Mouse (Mus musculus) myocyte (in vitro differentiated cells): Measurements from ENCODE around the gene Cmbl. TPM values are rescaled to one million over a fixed set of nuclear protein-coding genes. Genes with fewer than 3 reads are reported as not detected.

Experiments used
- H3K27me3 ChIP-seq: one replicate; pipeline ENCODE4 v1.6.1; 2011; ENCODE audit not compliant: control insufficient read depth, insufficient read depth, insufficient read length
- H3K36me3 ChIP-seq: one replicate; pipeline ENCODE4 v1.6.1; 2011; ENCODE audit not compliant: control insufficient read depth, insufficient read depth
- H3K4me2 ChIP-seq: one replicate; pipeline ENCODE4 v1.6.1; 2011; ENCODE audit warnings: low read depth, control low read depth
- H3K4me3 ChIP-seq: one replicate; pipeline ENCODE4 v1.5.1; 2011; ENCODE audit warnings: mild to moderate bottlenecking, control low read depth, moderate library complexity
- H3K79me2 ChIP-seq: one replicate; pipeline ENCODE4 v1.6.1; 2011; ENCODE audit not compliant: control insufficient read depth, insufficient read depth
- H3ac ChIP-seq: one replicate; pipeline ENCODE4 v1.6.1; 2011; ENCODE audit not compliant: control insufficient read depth, insufficient read length
- CEBPB ChIP-seq: IDR thresholded peaks from 2 replicates; pipeline ENCODE4 v1.6.1; 2011; ENCODE audit warnings: mild to moderate bottlenecking, moderate library complexity; ENCODE audit not compliant: poor library complexity, insufficient read depth, severe bottlenecking
- E2F4 ChIP-seq: IDR thresholded peaks from one replicate; pipeline ENCODE4 v1.6.1; 2011; ENCODE audit warnings: mild to moderate bottlenecking, control low read depth, moderate library complexity; ENCODE audit not compliant: insufficient read depth
- MAX ChIP-seq: IDR thresholded peaks from one replicate; pipeline ENCODE4 v1.6.1; 2011; ENCODE audit warnings: low read depth, mild to moderate bottlenecking, control low read depth
- MYOD1 ChIP-seq, 3 experiments: IDR thresholded peaks; one replicate each; pipeline ENCODE4 v1.6.1; 2011; ENCODE audit warnings: control low read depth in 2 of 3, low read depth in 2 of 3, mild to moderate bottlenecking in 2 of 3, moderate library complexity in 1 of 3; ENCODE audit not compliant: insufficient read length in 2 of 3, control insufficient read depth in 1 of 3
- MYOG ChIP-seq, 3 experiments: IDR thresholded peaks; one replicate each; pipeline ENCODE4 v1.6.1; 2011; ENCODE audit warnings: control low read depth in 2 of 3, low read depth in 2 of 3, mild to moderate bottlenecking in 2 of 3; ENCODE audit not compliant: insufficient read length in 2 of 3, control insufficient read depth in 1 of 3, insufficient read depth in 1 of 3
- POLR2A ChIP-seq: IDR thresholded peaks from one replicate; pipeline ENCODE4 v1.6.1; 2011; ENCODE audit warnings: low read depth, mild to moderate bottlenecking, control low read depth, moderate library complexity; ENCODE audit not compliant: insufficient read length
- POLR2AphosphoS2 ChIP-seq: IDR thresholded peaks from one replicate; pipeline ENCODE4 v1.6.1; 2011; ENCODE audit warnings: low read depth, control low read depth; ENCODE audit not compliant: insufficient read length
- REST ChIP-seq: IDR thresholded peaks from one replicate; pipeline ENCODE4 v1.6.1; 2011; ENCODE audit warnings: mild to moderate bottlenecking, control low read depth, moderate library complexity; ENCODE audit not compliant: insufficient read depth, insufficient read length
- SRF ChIP-seq: IDR thresholded peaks from one replicate; pipeline ENCODE4 v1.6.1; 2011; ENCODE audit warnings: low read depth; ENCODE audit not compliant: control insufficient read depth, insufficient read length
- TCF12 ChIP-seq: IDR thresholded peaks from one replicate; pipeline ENCODE4 v1.6.1; 2011; ENCODE audit warnings: mild to moderate bottlenecking, control low read depth; ENCODE audit not compliant: poor library complexity, insufficient read depth, severe bottlenecking
- TCF3 ChIP-seq: IDR thresholded peaks from one replicate; pipeline ENCODE4 v1.6.1; 2011; ENCODE audit warnings: low read depth, control low read depth; ENCODE audit not compliant: insufficient read length
- USF1 ChIP-seq: IDR thresholded peaks from one replicate; pipeline ENCODE4 v1.6.1; 2011; ENCODE audit warnings: low read depth, mild to moderate bottlenecking, control low read depth, moderate library complexity
- polyA plus RNA-seq: library from polyadenylated mRNA; unstranded; fragments of >200 nt; fragmentation: generic; extraction: Trizol; gene quantifications from one replicate; pipeline ENCODE4 v1.2.1, GENCODE M21; 2012; ENCODE audit warnings: missing spikeins

The Cmbl gene
- polyA plus RNA-seq, 1 experiment: 29.0 TPM

DNA sequence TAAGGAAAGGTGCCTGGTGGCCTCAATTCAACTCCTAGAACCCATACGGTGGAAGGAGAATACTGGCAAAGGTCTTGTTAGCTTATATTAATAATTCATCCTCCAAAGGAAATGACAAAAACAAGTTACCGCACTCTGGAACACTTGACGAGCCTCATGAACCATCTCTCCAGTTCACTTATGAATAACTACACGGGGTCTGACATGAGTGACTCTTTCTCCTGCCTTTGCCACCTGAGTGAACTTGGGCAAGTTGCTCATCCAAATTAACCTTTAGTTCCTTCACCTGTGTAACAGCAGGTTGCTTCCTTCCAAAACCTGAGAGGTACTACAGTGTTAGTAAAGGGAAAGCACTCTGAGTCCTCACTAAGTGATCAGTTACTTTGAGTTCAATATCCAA lies 36.7 kb upstream of the Cmbl start:
- TF ChIP-seq TCF3 (no peak), MYOD1 (IDR thresholded peaks at IDR 0.05; ENCODE audit: control insufficient read depth in 1 of 3, insufficient read length in 2 of 3, low read depth in 2 of 3) (no peak), CEBPB (no peak), REST (no peak), E2F4 (no peak), MAX (no peak)
- no peaks in the 10 kb centered on the region for H3K36me3 ChIP-seq
- H3ac ChIP-seq: no peak overlapping the region
- no peak overlapping the region for H3K4me3 ChIP-seq
- peaks cover 69% of the 10 kb centered on the region for H3K79me2 ChIP-seq
- H3K27me3 ChIP-seq: no peaks in the 10 kb centered on the region
- H3K4me2 ChIP-seq: no peak overlapping the region

- Histone ChIP-seq H3K4me3 (peak overlapping the region; percentile 46), H3ac (no peak overlapping the region), H3K27me3 (no peaks in the 10 kb centered on the region), H3K4me2 (peak overlapping the region; percentile 93), H3K79me2 (peaks cover 63% of the 10 kb centered on the region), H3K36me3 (no peaks in the 10 kb centered on the region)
- TF ChIP-seq MAX: no peak
- TF ChIP-seq REST: no peak
- no peak for TF ChIP-seq POLR2A
- TF ChIP-seq CEBPB: no peak
- no peak for TF ChIP-seq SRF
These were observed 36.1 kb upstream of the Cmbl start for GRCm38 (mm10) chr15:31529103-31529502.

- peaks cover 53% of the 10 kb centered on the region for H3K79me2 ChIP-seq
- H3K4me2 ChIP-seq: peak overlapping the region; percentile 93
- TF ChIP-seq CEBPB (no peak), SRF (peak; percentile 51), TCF12 (no peak), MYOG (IDR thresholded peaks at IDR 0.05; ENCODE audit: control insufficient read depth in 1 of 3, insufficient read depth in 1 of 3, insufficient read length in 2 of 3, low read depth in 2 of 3) (no peak), POLR2AphosphoS2 (no peak), E2F4 (peak; percentile 4), POLR2A (peak; percentile 19)
- H3K36me3 ChIP-seq: no peaks in the 10 kb centered on the region
- H3K27me3 ChIP-seq: no peaks in the 10 kb centered on the region
- H3ac ChIP-seq: peak overlapping the region; percentile 97
- H3K4me3 ChIP-seq: peak overlapping the region; percentile 46
These were observed 35.2 kb upstream of the Cmbl start for GRCm38 (mm10) chr15:31529811-31530658.

GRCm38 (mm10) chr15:31530659-31531445 lies 34.3 kb upstream of the Cmbl start, which contains the start of gene March6:
Gene March6, minus strand, starts transcription at chr15:31531053.
- Histone ChIP-seq H3K36me3 (no peaks in the 10 kb centered on the region), H3K4me2 (peak within 1 kb of the TSS; percentile 93), H3ac (peak within 1 kb of the TSS; percentile 97), H3K4me3 (peak within 1 kb of the TSS; percentile 46), H3K79me2 (peaks cover 45% of the 10 kb centered on the region), H3K27me3 (no peaks in the 10 kb centered on the region)
- TF ChIP-seq USF1: no peak
- TF ChIP-seq CEBPB: no peak
- TF ChIP-seq TCF12: no peak
- TF ChIP-seq TCF3: no peak
- no peak for TF ChIP-seq MYOG (IDR thresholded peaks at IDR 0.05; ENCODE audit: control insufficient read depth in 1 of 3, insufficient read depth in 1 of 3, insufficient read length in 2 of 3, low read depth in 2 of 3)
- no peak for TF ChIP-seq MAX
- TF ChIP-seq SRF: no peak
- peak in 1 of 3 experiments; percentile 19 for TF ChIP-seq MYOD1 (IDR thresholded peaks at IDR 0.05; ENCODE audit: control insufficient read depth in 1 of 3, insufficient read length in 2 of 3, low read depth in 2 of 3)
- TF ChIP-seq POLR2A: peak; percentile 92
- peak; percentile 15 for TF ChIP-seq REST
- TF ChIP-seq E2F4: peak; percentile 69
- peak; percentile 96 for TF ChIP-seq POLR2AphosphoS2
